Mouse (Mus musculus): ENCODE results near the gene Atp5mpl. TPM values are rescaled to one million over a fixed set of nuclear protein-coding genes. Genes with fewer than 3 reads are reported as not detected.

Gene Atp5mpl
- polyA plus RNA-seq (2012; ENCODE audit: insufficient read depth, insufficient read length, low replicate concordance, missing spikeins): not detected in 2 replicates

- under 1% methylated on average over 37 of the region's 37 CpGs for WGBS
- peak within 1 kb of the TSS; percentile 98 for H3K4me3 ChIP-seq (ENCODE audit: insufficient read depth, low read depth, low read length)
- peak within 1 kb of the TSS; percentile 99 for H3K27ac ChIP-seq (ENCODE audit: insufficient read depth, low read depth, low read length)
- peaks cover 3% of the 10 kb centered on the region; the same call in 1 of the 2 replicates for H3K4me1 ChIP-seq (ENCODE audit: control insufficient read depth, insufficient read depth, low read length)
- TF ChIP-seq POLR2A (IDR thresholded peaks at IDR 0.05; ENCODE audit: insufficient read depth, low read depth, low read length) (peak; percentile 84), CTCF (IDR thresholded peaks at IDR 0.05; ENCODE audit: insufficient read depth, low read depth, low read length) (peak; percentile 92)
Measured at GRCm38 (mm10) chr12:111966683-111967173, at the start of gene Atp5mpl. Atp5mpl (minus strand) TSS chr12:111966977.

DNA sequence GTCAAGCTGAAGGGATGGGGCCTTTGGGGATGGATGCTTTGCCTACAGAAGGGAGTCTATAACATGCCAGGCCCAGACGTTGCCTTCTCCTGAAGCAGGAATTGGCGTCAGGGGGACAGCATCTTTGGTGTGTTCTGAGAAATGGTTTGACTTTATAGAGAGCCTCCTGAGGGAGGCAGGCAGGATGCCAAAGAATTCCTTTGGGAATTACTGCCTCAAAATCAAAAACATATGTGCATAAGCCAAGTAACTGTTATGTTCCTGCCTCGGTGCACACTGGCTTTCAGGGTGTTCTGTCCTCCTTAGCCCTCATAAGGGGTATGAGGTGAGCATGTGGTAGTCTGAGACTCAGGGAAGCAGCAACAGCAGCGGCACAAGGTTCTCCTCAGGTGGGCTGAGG, 49.6 kb upstream of the Atp5mpl start:
- no peak for TF ChIP-seq CTCF (IDR thresholded peaks at IDR 0.05; ENCODE audit: insufficient read depth, low read depth, low read length)
- TF ChIP-seq POLR2A (IDR thresholded peaks at IDR 0.05; ENCODE audit: insufficient read depth, low read depth, low read length): no peak
- Histone ChIP-seq H3K4me3 (ENCODE audit: insufficient read depth, low read depth, low read length) (no peak overlapping the region), H3K27ac (ENCODE audit: insufficient read depth, low read depth, low read length) (no peak overlapping the region), H3K4me1 (ENCODE audit: control insufficient read depth, insufficient read depth, low read length) (no peaks in the 10 kb centered on the region)
- 81% methylated on average over 4 of the region's 4 CpGs for WGBS

GRCm38 (mm10) chr12:112013271-112013801, 46.6 kb upstream of the Atp5mpl start:
- WGBS: 48% methylated on average over 14 of the region's 14 CpGs
- TF ChIP-seq CTCF (IDR thresholded peaks at IDR 0.05; ENCODE audit: insufficient read depth, low read depth, low read length): no peak
- TF ChIP-seq POLR2A (IDR thresholded peaks at IDR 0.05; ENCODE audit: insufficient read depth, low read depth, low read length): no peak

DNA sequence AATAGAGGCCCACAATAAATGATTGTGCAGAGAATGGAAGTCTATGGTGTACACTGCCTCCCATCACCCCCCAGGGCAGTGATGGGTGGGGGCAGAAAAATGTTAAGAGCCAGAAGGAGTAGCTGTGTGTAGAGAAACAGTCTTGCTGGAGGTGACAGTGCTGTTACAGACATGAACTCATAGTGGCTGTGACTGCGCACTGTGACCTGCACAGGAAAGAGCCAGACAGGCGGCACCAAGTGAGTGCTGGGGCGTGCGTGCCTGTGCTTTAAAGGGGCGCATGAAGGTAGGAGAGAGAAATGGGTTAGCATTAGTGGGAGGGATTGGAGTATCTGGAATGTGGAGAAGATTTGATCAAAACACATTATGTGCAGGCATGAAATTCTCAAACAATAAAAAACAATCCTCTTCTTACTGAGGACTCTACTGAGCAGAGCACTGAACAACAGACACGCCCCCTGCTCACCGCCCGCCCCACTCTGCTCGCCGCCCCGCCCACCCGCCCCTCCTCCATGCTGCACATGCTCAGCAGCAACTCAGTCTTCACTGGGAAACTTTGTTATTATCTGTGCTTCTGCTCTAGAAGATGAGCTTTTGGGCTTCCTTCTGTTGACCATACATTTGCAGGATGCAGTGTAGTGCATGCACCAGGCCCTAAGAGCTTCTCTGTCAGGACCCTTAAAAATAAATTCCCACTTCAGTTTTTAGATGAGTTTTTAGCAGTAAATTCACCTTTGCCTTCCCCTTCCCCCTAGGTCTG, 45.9 kb upstream of the Atp5mpl start:
- H3K27ac ChIP-seq (ENCODE audit: insufficient read depth, low read depth, low read length): no peak overlapping the region
- H3K4me3 ChIP-seq (ENCODE audit: insufficient read depth, low read depth, low read length): no peak overlapping the region
- H3K4me1 ChIP-seq (ENCODE audit: control insufficient read depth, insufficient read depth, low read length): no peaks in the 10 kb centered on the region
- WGBS: 21% methylated on average over 12 of the region's 12 CpGs
- no peak for TF ChIP-seq CTCF (IDR thresholded peaks at IDR 0.05; ENCODE audit: insufficient read depth, low read depth, low read length)
- TF ChIP-seq POLR2A (IDR thresholded peaks at IDR 0.05; ENCODE audit: insufficient read depth, low read depth, low read length): no peak

More at GRCm38 (mm10) chr12:112013271-112013801, 46.6 kb upstream of the Atp5mpl start:
- no peaks in the 10 kb centered on the region for H3K4me1 ChIP-seq (ENCODE audit: control insufficient read depth, insufficient read depth, low read length)
- no peak overlapping the region for H3K4me3 ChIP-seq (ENCODE audit: insufficient read depth, low read depth, low read length)
- no peak overlapping the region for H3K27ac ChIP-seq (ENCODE audit: insufficient read depth, low read depth, low read length)

GRCm38 (mm10) chr12:112001223-112001622, 34.4 kb upstream of the Atp5mpl start:
- no peak overlapping the region for H3K4me3 ChIP-seq (ENCODE audit: insufficient read depth, low read depth, low read length)
- 17% methylated on average over 8 of the region's 8 CpGs for WGBS
- peak; percentile 53; the same call in 1 of the 2 replicates for TF ChIP-seq CTCF (IDR thresholded peaks at IDR 0.05; ENCODE audit: insufficient read depth, low read depth, low read length)
- TF ChIP-seq POLR2A (IDR thresholded peaks at IDR 0.05; ENCODE audit: insufficient read depth, low read depth, low read length): no peak
- 0 out of 2 replicates have a peak, but pooled peaks cover 4% of the 10 kb centered on the region for H3K4me1 ChIP-seq (ENCODE audit: control insufficient read depth, insufficient read depth, low read length)
- no peak overlapping the region for H3K27ac ChIP-seq (ENCODE audit: insufficient read depth, low read depth, low read length)

GRCm38 (mm10) chr12:111999735-112000134, 33.0 kb upstream of the Atp5mpl start:
- H3K27ac ChIP-seq (ENCODE audit: insufficient read depth, low read depth, low read length): no peak overlapping the region
- TF ChIP-seq CTCF (IDR thresholded peaks at IDR 0.05; ENCODE audit: insufficient read depth, low read depth, low read length): no peak
- no peak for TF ChIP-seq POLR2A (IDR thresholded peaks at IDR 0.05; ENCODE audit: insufficient read depth, low read depth, low read length)
- 0 out of 2 replicates have a peak, but pooled peaks cover 4% of the 10 kb centered on the region for H3K4me1 ChIP-seq (ENCODE audit: control insufficient read depth, insufficient read depth, low read length)
- no peak overlapping the region for H3K4me3 ChIP-seq (ENCODE audit: insufficient read depth, low read depth, low read length)
- 95% methylated on average over 7 of the region's 7 CpGs for WGBS

DNA sequence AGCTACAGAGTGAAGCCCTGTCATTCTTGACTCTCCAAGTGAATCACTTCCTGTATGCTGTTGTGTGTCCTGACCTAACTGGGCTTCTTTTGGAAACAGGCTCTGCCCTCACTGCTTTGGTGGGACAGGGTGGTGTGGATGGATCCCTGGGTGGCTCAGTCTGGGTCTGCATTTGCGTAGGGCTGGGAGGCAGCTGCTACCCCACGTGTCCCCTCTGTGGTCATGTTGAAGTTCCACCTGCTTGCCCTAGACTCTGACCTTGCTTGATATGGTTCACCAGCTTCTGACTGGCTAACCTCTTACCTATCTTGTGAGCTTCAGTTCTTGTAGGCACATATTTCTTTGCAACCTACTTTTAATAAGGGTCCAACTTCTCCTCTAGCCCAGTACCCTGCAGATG, 28.4 kb upstream of the Atp5mpl start:
- H3K4me3 ChIP-seq (ENCODE audit: insufficient read depth, low read depth, low read length): no peak overlapping the region
- no peak overlapping the region for H3K27ac ChIP-seq (ENCODE audit: insufficient read depth, low read depth, low read length)
- 97% methylated on average over 2 of the region's 2 CpGs for WGBS
- TF ChIP-seq POLR2A (IDR thresholded peaks at IDR 0.05; ENCODE audit: insufficient read depth, low read depth, low read length): no peak
- no peak for TF ChIP-seq CTCF (IDR thresholded peaks at IDR 0.05; ENCODE audit: insufficient read depth, low read depth, low read length)
- peaks cover 7% of the 10 kb centered on the region for H3K4me1 ChIP-seq (ENCODE audit: control insufficient read depth, insufficient read depth, low read length)

- no peak overlapping the region for H3K4me3 ChIP-seq (ENCODE audit: insufficient read depth, low read depth, low read length)
- H3K4me1 ChIP-seq (ENCODE audit: control insufficient read depth, insufficient read depth, low read length): peaks cover 3% of the 10 kb centered on the region
- 71% methylated on average over 5 of the region's 5 CpGs for WGBS
- TF ChIP-seq CTCF (IDR thresholded peaks at IDR 0.05; ENCODE audit: insufficient read depth, low read depth, low read length) (no peak), POLR2A (IDR thresholded peaks at IDR 0.05; ENCODE audit: insufficient read depth, low read depth, low read length) (no peak)
- H3K27ac ChIP-seq (ENCODE audit: insufficient read depth, low read depth, low read length): no peak overlapping the region
Measured at GRCm38 (mm10) chr12:111992626-111993025, 25.8 kb upstream of the Atp5mpl start.

- WGBS: 34% methylated on average over 9 of the region's 9 CpGs
- no peak overlapping the region for H3K27ac ChIP-seq (ENCODE audit: insufficient read depth, low read depth, low read length)
- TF ChIP-seq CTCF (IDR thresholded peaks at IDR 0.05; ENCODE audit: insufficient read depth, low read depth, low read length) (no peak), POLR2A (IDR thresholded peaks at IDR 0.05; ENCODE audit: insufficient read depth, low read depth, low read length) (no peak)
- H3K4me3 ChIP-seq (ENCODE audit: insufficient read depth, low read depth, low read length): no peak overlapping the region
- peaks cover 5% of the 10 kb centered on the region; the same call in 1 of the 2 replicates for H3K4me1 ChIP-seq (ENCODE audit: control insufficient read depth, insufficient read depth, low read length)
Measured at GRCm38 (mm10) chr12:111986756-111987155, 20.0 kb upstream of the Atp5mpl start.
